Mouse (Mus musculus) MEL (cell line): ENCODE data around the gene Zcrb1.

ENCODE experiments used
- CTCF ChIP-seq, 3 experiments: IDR thresholded peaks in 2 of 3; conservative IDR thresholded peaks in 1 of 3; 2 replicates each; pipeline ENCODE4 v1.5.1; 2011 to 2012; ENCODE audit warnings: low read length in 3 of 3, low read depth in 2 of 3, mild to moderate bottlenecking in 2 of 3, improper control_type of control experiment in 1 of 3, inconsistent platforms in 1 of 3, mixed read lengths in 1 of 3, moderate library complexity in 1 of 3; ENCODE audit not compliant: control insufficient read depth in 1 of 3, insufficient read depth in 1 of 3, poor library complexity in 1 of 3, severe bottlenecking in 1 of 3
- EP300 ChIP-seq, 2 experiments: IDR thresholded peaks; 2 replicates each; pipeline ENCODE4 v1.6.1; 2011; ENCODE audit warnings: improper control_type of control experiment in 2 of 2, low read length in 2 of 2, low read depth in 1 of 2, mild to moderate bottlenecking in 1 of 2
- POLR2A ChIP-seq, 2 experiments: IDR thresholded peaks; 2 replicates each; pipeline ENCODE4 v1.6.1; 2011 to 2012; ENCODE audit warnings: low read length in 2 of 2, mild to moderate bottlenecking in 2 of 2, control low read depth in 1 of 2, improper control_type of control experiment in 1 of 2, low read depth in 1 of 2, moderate library complexity in 1 of 2; ENCODE audit not compliant: control insufficient read depth in 1 of 2, insufficient read depth in 1 of 2, poor library complexity in 1 of 2
- POLR2AphosphoS5 ChIP-seq: IDR thresholded peaks from 2 replicates; pipeline ENCODE4 v1.6.1; 2012; ENCODE audit warnings: low read depth, borderline replicate concordance, mild to moderate bottlenecking, inconsistent platforms, low read length, moderate library complexity, mixed read lengths
- TAL1 ChIP-seq: IDR thresholded peaks from 2 replicates; pipeline ENCODE4 v1.6.1; 2012; ENCODE audit warnings: mild to moderate bottlenecking, inconsistent platforms, low read length, moderate library complexity, mixed read lengths
- TCF12 ChIP-seq: IDR thresholded peaks from 2 replicates; pipeline ENCODE4 v1.6.1; 2014; ENCODE audit warnings: low read depth, mild to moderate bottlenecking, inconsistent platforms, low read length, improper control_type of control experiment, moderate library complexity

GRCm38 (mm10) chr15:93414456-93414855 lies 16.3 kb upstream of the Zcrb1 start:
- TF ChIP-seq POLR2AphosphoS5, result no peak
- no peak for TF ChIP-seq EP300 (IDR thresholded peaks at IDR 0.05; ENCODE audit: low read depth in 1 of 2, low read length in 2 of 2)
- TF ChIP-seq POLR2A (IDR thresholded peaks at IDR 0.05; ENCODE audit: control insufficient read depth in 1 of 2, insufficient read depth in 1 of 2, low read depth in 1 of 2, low read length in 2 of 2, poor library complexity in 1 of 2), result no peak
- TF ChIP-seq TAL1, result no peak
- no peak for TF ChIP-seq CTCF (IDR thresholded peaks at IDR 0.05 in 2 of 3, conservative IDR thresholded peaks at IDR 0.05 in 1 of 3; ENCODE audit: control insufficient read depth in 1 of 3, insufficient read depth in 1 of 3, low read depth in 2 of 3, low read length in 3 of 3, poor library complexity in 1 of 3, severe bottlenecking in 1 of 3)
- no peak for TF ChIP-seq TCF12
